Mouse (Mus musculus) embryonic fibroblast, embryonic 13.5 days (primary cell): Measurements from ENCODE around the gene Hcn3. TPM values are rescaled to one million over a fixed set of nuclear protein-coding genes. Genes with fewer than 3 reads are reported as not detected.

Experiments used
- H3K27ac ChIP-seq: 2 replicates; pipeline ENCODE4 v1.5.1; 2012; ENCODE audit warnings: low read length, control low read depth, inconsistent platforms; ENCODE audit not compliant: insufficient read depth
- H3K4me1 ChIP-seq: 2 replicates; pipeline ENCODE4 v1.6.1; 2011; ENCODE audit warnings: low read length; ENCODE audit not compliant: control insufficient read depth, insufficient read depth
- H3K4me3 ChIP-seq: 2 replicates; pipeline ENCODE4 v1.5.1; 2011; ENCODE audit warnings: mild to moderate bottlenecking, control low read depth, low read length; ENCODE audit not compliant: insufficient read depth
- CTCF ChIP-seq: IDR thresholded peaks from 2 replicates; pipeline ENCODE4 v1.5.1; 2011; ENCODE audit warnings: mild to moderate bottlenecking, control low read depth, low read length, moderate library complexity, borderline replicate concordance; ENCODE audit not compliant: insufficient read depth
- POLR2A ChIP-seq: IDR thresholded peaks from 2 replicates; pipeline ENCODE4 v1.6.1; 2011; ENCODE audit warnings: low read depth, mild to moderate bottlenecking, control low read depth, low read length, moderate library complexity
- polyA plus RNA-seq: library from polyadenylated mRNA; stranded (reverse); fragments of >200 nt; gene quantifications from 2 replicates; pipeline ENCODE4 v1.2.4, GENCODE M21; 2011; ENCODE audit warnings: low read depth; ENCODE audit not compliant: missing spikeins, insufficient read length

Hcn3 gene
- polyA plus RNA-seq, 1 experiment = 1.0 TPM

- TF ChIP-seq POLR2A = no peak
- TF ChIP-seq CTCF = no peak
- H3K4me3 ChIP-seq = no peak overlapping the region
- H3K27ac ChIP-seq = no peak overlapping the region
- H3K4me1 ChIP-seq = no peaks in the 10 kb centered on the region
These were observed 30.1 kb downstream of the Hcn3 start for GRCm38 (mm10) chr3:89129908-89130307.

GRCm38 (mm10) chr3:89125981-89126380 lies 34.0 kb downstream of the Hcn3 start:
- TF ChIP-seq POLR2A = no peak
- TF ChIP-seq CTCF = no peak

GRCm38 (mm10) chr3:89124241-89124640 lies 35.8 kb downstream of the Hcn3 start:
- no peak overlapping the region for H3K27ac ChIP-seq
- peaks cover 9% of the 10 kb centered on the region; the same call in 1 of the 2 replicates for H3K4me1 ChIP-seq
- TF ChIP-seq CTCF (no peak), POLR2A (no peak)
- H3K4me3 ChIP-seq = no peak overlapping the region

More at GRCm38 (mm10) chr3:89125981-89126380, 34.0 kb downstream of the Hcn3 start:
- Histone ChIP-seq H3K27ac (no peak overlapping the region), H3K4me1 (peaks cover 9% of the 10 kb centered on the region; the same call in 1 of the 2 replicates), H3K4me3 (no peak overlapping the region)

GRCm38 (mm10) chr3:89123313-89123712 lies 36.7 kb downstream of the Hcn3 start:
- H3K4me1 ChIP-seq = peaks cover 9% of the 10 kb centered on the region; the same call in 1 of the 2 replicates
- peak overlapping the region; percentile 34; the same call in 1 of the 2 replicates for H3K27ac ChIP-seq
- no peak overlapping the region for H3K4me3 ChIP-seq
- no peak for TF ChIP-seq POLR2A
- TF ChIP-seq CTCF = no peak

- Histone ChIP-seq H3K27ac (no peak overlapping the region), H3K4me3 (no peak overlapping the region), H3K4me1 (no peaks in the 10 kb centered on the region)
- TF ChIP-seq CTCF (no peak), POLR2A (no peak)
These were observed 44.5 kb downstream of the Hcn3 start for GRCm38 (mm10) chr3:89115522-89115921.

GRCm38 (mm10) chr3:89113058-89113457 lies 46.9 kb downstream of the Hcn3 start:
- H3K4me3 ChIP-seq = no peak overlapping the region
- TF ChIP-seq CTCF (no peak), POLR2A (no peak)
- H3K4me1 ChIP-seq = no peaks in the 10 kb centered on the region
- H3K27ac ChIP-seq = no peak overlapping the region

- Histone ChIP-seq H3K27ac (no peak overlapping the region), H3K4me3 (no peak overlapping the region), H3K4me1 (no peaks in the 10 kb centered on the region)
- TF ChIP-seq POLR2A (no peak), CTCF (no peak)
These were observed 51.9 kb downstream of the Hcn3 start for GRCm38 (mm10) chr3:89108146-89108545.

- H3K4me1 ChIP-seq = no peaks in the 10 kb centered on the region
- no peak overlapping the region for H3K27ac ChIP-seq
- H3K4me3 ChIP-seq = no peak overlapping the region
- no peak for TF ChIP-seq CTCF
- no peak for TF ChIP-seq POLR2A
These were observed 52.5 kb downstream of the Hcn3 start for GRCm38 (mm10) chr3:89107545-89107944.

- Histone ChIP-seq H3K27ac (no peak overlapping the region), H3K4me3 (no peak overlapping the region), H3K4me1 (no peaks in the 10 kb centered on the region)
- no peak for TF ChIP-seq CTCF
These were observed 53.1 kb downstream of the Hcn3 start for GRCm38 (mm10) chr3:89106881-89107280.

GRCm38 (mm10) chr3:89103291-89103595 lies 56.8 kb downstream of the Hcn3 start:
- TF ChIP-seq CTCF (no peak), POLR2A (no peak)
- H3K4me1 ChIP-seq = 0 out of 2 replicates have a peak, but pooled peaks cover 2% of the 10 kb centered on the region
- H3K27ac ChIP-seq = no peak overlapping the region
- H3K4me3 ChIP-seq = no peak overlapping the region
